Mouse (Mus musculus) common myeloid progenitor, adult 5-6 weeks (primary cell): ENCODE data around the gene Pom121. TPM values are rescaled to one million over a fixed set of nuclear protein-coding genes. Genes with fewer than 3 reads are reported as not detected.

Experiments used
- ATAC-seq: replicated peaks from 2 replicates; pipeline ENCODE4 v1.8.0; 2016; ENCODE audit warnings: low read depth, mild to moderate bottlenecking, moderate TSS enrichment, inconsistent platforms; ENCODE audit not compliant: poor library complexity, severe bottlenecking
- total RNA-seq: library from RNA; stranded (forward); fragments of 200-1000, 187-1606 nt; gene quantifications from 2 replicates; pipeline ENCODE4 v1.2.3, GENCODE M21; 2017

Gene Pom121
- total RNA-seq: 10.5 and 19.6 TPM in 2 replicates

DNA sequence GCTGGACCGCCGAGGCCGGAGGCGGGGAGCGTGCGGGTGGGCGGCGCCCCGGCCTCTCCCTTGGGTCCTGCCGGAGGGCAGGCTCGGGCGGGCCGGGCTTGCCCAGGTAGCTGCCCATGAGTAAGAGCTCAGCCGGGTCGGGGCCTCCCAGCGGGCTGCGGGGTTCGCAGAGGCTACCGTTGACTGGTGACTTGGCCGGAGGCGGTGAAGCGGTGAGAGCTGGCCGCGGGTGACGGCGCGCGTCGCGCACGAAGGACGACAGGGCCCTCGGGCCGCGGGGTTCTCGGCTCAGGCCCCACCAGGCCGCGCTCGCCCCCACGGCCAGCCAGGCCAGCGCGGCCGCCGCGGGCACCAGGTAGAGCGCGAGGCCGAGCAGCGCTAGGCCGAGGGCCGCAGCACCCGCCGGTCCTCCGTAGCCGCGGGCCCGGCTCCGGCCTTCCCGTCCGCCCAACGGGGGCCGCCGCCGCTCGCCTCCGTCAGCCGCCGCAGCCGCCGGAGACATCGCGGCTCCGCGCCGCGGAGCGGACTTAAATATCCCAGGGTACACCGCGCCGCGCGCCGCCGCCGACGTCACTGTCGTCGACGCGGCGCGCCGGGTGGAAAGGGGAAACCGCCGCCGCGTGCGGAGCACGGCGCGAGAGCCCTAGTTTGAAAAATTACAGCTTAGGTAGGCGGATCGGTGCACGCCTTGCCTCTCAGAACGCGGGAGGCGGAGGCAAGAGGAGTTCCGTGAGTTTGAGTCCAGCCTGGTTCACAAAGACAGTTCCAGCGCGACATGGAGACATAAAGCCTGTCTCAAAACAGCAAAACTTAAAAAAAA is at the start of gene Pom121:
Gene Pom121 (minus strand): TSS at position 543 of the 820 bp plus-strand sequence.
- ATAC-seq: peak; percentile 85

DNA sequence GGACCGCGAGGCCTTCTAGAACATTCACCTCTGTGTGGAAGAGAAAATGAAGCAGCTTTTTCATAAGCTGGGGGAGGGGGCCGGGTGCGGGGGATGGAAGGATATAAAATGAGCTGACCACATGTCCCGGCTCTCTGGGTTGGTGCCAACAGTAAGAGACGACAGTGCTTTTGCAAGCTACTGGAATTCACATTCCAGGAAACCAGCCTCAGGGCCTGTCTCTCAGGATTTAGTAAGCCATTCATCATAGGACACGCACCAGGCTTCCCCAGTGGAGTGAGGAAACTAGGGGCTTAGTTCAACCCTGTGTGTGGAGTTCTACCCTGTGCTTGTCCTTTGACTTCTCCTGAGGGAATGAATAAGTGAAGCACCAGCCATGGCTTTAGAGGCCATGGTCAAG is 48.1 kb upstream of the Pom121 start:
- ATAC-seq: no peak

DNA sequence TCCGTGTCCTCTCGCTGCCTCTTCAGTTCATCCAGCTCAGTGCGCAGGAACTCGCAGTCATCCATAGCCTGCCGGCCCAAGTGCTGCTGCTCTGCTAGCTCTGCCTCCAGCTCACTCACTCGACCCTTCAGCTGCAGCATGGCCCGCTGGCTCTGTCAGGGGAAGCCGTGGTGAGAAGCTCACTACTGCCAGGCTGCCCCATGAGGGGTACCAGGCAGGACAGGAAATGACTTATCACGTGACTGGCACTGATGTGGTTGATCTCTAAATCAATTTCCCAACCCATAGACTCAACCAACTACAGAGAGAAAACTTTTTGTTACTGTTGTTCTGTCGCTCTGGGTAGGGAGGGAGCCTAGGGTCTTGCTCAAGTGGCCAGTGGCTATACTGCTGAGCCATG is 40.7 kb upstream of the Pom121 start:
- peak; percentile 25; the same call in 1 of the 2 replicates for ATAC-seq

- no peak for ATAC-seq
These were observed 39.5 kb upstream of the Pom121 start for GRCm38 (mm10) chr5:135433861-135434260.

DNA sequence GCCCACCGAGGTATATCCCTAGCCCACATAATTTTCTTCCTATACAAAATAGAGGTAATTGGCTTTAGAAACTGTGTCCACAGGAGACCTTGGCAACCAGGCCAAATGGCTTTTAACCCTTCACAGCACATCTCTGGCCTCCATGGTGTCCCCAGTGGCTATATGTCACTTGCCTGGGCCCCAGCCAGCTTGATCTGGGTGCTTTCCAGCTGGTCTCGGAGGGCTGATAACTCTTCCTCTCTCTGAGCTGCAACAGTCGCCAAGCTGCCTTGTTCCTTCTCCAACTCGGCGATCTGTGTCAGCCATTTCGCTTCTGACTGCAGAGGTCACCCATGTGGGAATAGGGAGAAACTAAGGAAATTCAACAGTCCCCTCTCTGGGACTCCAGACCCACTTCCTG is 36.8 kb upstream of the Pom121 start:
- no peak for ATAC-seq

- 0 out of 2 replicates have a peak, but pooled peaks have one; percentile 45 for ATAC-seq
These were observed 34.4 kb upstream of the Pom121 start for GRCm38 (mm10) chr5:135428786-135429185.

GRCm38 (mm10) chr5:135410266-135410665 is 15.9 kb upstream of the Pom121 start:
- no peak for ATAC-seq

- ATAC-seq: no peak
These were observed 13.8 kb upstream of the Pom121 start for GRCm38 (mm10) chr5:135408114-135408513.

DNA sequence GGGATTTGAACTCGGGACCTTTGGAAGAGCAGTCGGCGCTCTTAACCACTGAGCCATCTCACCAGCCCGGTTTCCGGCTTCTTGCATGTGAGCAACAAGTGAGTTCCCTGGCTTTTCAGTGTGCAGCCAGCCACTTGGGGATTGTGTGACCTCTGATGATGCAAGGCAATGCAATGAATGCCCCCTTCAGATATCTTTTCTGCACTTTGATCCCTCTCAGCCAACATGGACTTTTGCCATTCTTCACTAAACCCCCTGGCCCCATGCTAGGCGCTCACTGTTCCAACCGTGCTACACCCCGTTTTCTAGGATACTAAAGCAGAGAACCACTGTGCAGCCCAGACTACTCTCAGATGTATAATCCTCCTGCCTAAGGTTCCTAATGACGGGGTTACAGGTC is 11.1 kb upstream of the Pom121 start:
- ATAC-seq: no peak

GRCm38 (mm10) chr5:135404623-135405022 is 10.3 kb upstream of the Pom121 start:
- ATAC-seq: no peak

DNA sequence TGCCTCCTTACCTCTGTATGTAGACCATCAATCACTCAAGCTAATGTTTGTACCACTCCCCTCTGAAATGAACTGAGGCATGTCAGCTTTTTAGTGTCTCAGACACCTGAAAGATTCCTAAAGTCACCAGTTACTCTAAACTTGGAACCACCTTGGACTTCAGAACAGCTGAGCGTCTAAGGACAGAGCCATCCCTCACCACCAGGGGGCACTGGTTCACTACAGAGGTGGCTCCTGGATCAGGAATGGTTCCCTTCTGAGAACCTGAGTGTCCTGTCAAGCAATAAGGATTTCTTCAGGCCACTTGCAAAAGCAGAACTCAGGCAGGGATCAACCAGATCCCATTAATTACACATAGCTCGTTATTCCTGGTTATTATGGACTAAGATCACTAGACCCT is 5.9 kb upstream of the Pom121 start:
- ATAC-seq: peak; percentile 81

GRCm38 (mm10) chr5:135399382-135399781 is 5.0 kb upstream of the Pom121 start:
- no peak for ATAC-seq

DNA sequence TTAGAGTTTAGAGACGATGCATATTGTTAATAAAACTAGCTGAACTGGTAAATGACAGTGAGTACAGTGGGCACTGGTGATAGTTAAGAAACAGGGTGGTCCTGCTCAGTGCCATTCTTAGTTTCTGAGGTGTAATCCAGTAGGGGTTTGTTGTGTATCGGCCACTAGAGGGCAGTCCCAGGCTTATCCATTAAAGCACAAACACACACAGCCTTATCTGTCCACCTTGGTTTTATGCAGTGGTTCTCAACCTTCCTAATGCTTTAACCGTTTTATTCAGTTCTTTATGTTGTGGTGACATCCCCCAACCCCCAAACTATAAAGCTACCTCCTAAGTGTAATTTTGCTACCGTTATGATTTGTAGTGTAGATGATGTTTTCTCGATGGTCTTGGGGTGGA is 1.5 kb upstream of the Pom121 start:
- ATAC-seq: peak; percentile 65

GRCm38 (mm10) chr5:135383771-135384170 is 10.6 kb downstream of the Pom121 start:
- ATAC-seq: no peak

GRCm38 (mm10) chr5:135382746-135383145 is 11.6 kb downstream of the Pom121 start:
- ATAC-seq: no peak

GRCm38 (mm10) chr5:135381356-135381925 is 12.9 kb downstream of the Pom121 start:
- no peak for ATAC-seq

- no peak for ATAC-seq
These were observed 13.7 kb downstream of the Pom121 start for GRCm38 (mm10) chr5:135380681-135381080.

- ATAC-seq: no peak
These were observed 18.0 kb downstream of the Pom121 start for GRCm38 (mm10) chr5:135376341-135376740.

- no peak for ATAC-seq
These were observed 19.2 kb downstream of the Pom121 start for GRCm38 (mm10) chr5:135375167-135375566.

- no peak for ATAC-seq
These were observed 20.7 kb downstream of the Pom121 start for GRCm38 (mm10) chr5:135373601-135374000.

- ATAC-seq: no peak
These were observed 23.2 kb downstream of the Pom121 start for GRCm38 (mm10) chr5:135371195-135371594.
